Mouse (Mus musculus): ENCODE measurements around the gene Zfp423.

DNA sequence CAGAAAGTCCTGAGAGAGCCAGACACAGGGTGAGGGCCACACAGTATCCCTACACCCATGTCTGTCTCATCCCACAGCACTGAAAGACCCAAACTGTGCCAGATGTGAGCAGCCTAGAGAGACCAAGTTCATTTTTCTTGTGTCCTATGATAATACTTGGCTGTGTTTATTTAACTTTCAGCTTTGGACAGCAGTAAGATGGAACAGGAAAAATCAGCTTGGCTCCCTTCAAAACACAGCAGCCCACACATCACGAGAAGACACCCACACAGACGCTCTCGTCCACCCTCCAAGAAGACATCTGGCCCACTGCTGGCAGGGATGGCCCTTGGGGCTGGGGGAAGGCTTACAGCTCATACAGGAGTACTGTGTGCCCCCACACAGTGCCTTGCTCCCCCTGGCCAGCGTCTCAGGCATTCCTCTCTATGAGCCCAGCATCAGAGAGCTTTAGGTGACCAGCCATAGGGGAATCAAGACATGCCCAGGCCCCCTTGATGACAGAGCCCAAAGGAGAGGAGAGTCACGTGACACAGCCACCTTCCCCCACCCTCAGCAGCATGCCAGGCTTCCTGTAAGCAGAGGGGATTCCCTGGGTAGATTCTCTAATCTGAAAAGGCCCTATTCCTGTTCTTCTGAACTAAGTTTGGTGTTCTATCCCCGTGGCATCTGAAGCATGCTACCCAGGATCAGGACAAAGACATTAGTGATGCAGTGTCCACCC is 45.0 kb downstream of the Zfp423 start:
- TF ChIP-seq CTCF (IDR thresholded peaks at IDR 0.05; ENCODE audit: borderline replicate concordance, insufficient read depth, low read length) (no peak), POLR2A (IDR thresholded peaks at IDR 0.05; ENCODE audit: low read depth, low read length) (no peak)
